Mouse (Mus musculus): Measurements from ENCODE around the gene Dynll1. TPM values are rescaled to one million over a fixed set of nuclear protein-coding genes. Genes with fewer than 3 reads are reported as not detected.

Gene Dynll1
- polyA plus RNA-seq, 1 experiment from 2014 or later = 1,439 TPM

DNA sequence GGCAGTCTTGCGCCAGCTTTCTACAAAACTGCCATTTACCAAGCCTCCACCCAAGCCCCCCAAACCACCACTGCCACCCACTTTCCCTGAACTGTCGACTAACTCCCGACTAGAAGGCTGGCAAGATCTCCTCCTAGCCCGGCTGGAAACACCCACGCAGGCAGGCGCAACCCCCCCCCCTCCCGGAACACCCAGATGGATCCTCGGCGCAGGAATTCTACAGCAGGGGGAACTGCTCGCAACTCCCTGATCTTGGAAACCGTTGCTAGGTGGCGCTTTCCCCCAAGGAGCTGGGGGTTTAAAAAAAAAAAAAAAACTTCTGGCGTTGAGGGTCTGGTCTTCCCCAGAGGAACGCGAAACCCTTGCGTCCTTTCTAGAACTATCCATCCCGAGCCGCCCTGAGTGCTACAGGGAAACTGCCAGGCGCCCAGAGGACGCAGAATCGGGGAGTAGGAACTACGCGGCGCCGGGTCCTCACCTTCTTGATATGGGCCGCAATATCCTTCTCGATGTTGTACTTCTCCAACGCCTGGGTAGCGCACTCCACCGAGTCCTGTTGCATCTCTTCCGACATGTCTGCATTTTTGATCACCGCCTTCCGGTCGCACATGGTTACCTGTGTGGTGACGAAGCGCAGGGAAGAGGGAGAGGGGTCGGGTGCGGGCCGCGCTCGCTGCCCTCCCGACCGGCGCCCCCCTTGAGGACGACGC lies 609 bp downstream of the Dynll1 start:
- Histone ChIP-seq H3K27ac (peak overlapping the region; percentile 96), H3K4me2 (peak overlapping the region; percentile 60), H3K4me3 (peak overlapping the region; percentile 93), H3K9me3 (no peaks in the 10 kb centered on the region), H3K9ac (peak overlapping the region; percentile 95), H3K36me3 (peaks cover 37% of the 10 kb centered on the region), H3K27me3 (no peaks in the 10 kb centered on the region), H3K4me1 (peaks cover 28% of the 10 kb centered on the region)
- WGBS = under 1% methylated on average over 46 of the region's 46 CpGs
- peak; percentile 0 for ATAC-seq (ENCODE audit: borderline replicate concordance, extremely low read depth, low FRiP score, low TSS enrichment)

GRCm38 (mm10) chr5:115296347-115296746 lies 4.5 kb downstream of the Dynll1 start:
- 65% methylated on average over 10 of the region's 10 CpGs for WGBS
- Histone ChIP-seq H3K9me3 (no peaks in the 10 kb centered on the region), H3K36me3 (peaks cover 53% of the 10 kb centered on the region), H3K4me3 (no peak overlapping the region), H3K27ac (no peak overlapping the region), H3K27me3 (no peaks in the 10 kb centered on the region), H3K4me1 (peaks cover 20% of the 10 kb centered on the region), H3K4me2 (no peak overlapping the region), H3K9ac (no peak overlapping the region)
- no peak for ATAC-seq (ENCODE audit: borderline replicate concordance, extremely low read depth, low FRiP score, low TSS enrichment)

GRCm38 (mm10) chr5:115294173-115294572 lies 6.6 kb downstream of the Dynll1 start:
- Histone ChIP-seq H3K9me3 (no peaks in the 10 kb centered on the region), H3K4me3 (no peak overlapping the region), H3K36me3 (peaks cover 64% of the 10 kb centered on the region), H3K4me2 (no peak overlapping the region), H3K27ac (no peak overlapping the region), H3K27me3 (no peaks in the 10 kb centered on the region), H3K4me1 (peaks cover 14% of the 10 kb centered on the region), H3K9ac (no peak overlapping the region)
- 92% methylated on average over 8 of the region's 8 CpGs for WGBS
- ATAC-seq (ENCODE audit: borderline replicate concordance, extremely low read depth, low FRiP score, low TSS enrichment) = no peak

DNA sequence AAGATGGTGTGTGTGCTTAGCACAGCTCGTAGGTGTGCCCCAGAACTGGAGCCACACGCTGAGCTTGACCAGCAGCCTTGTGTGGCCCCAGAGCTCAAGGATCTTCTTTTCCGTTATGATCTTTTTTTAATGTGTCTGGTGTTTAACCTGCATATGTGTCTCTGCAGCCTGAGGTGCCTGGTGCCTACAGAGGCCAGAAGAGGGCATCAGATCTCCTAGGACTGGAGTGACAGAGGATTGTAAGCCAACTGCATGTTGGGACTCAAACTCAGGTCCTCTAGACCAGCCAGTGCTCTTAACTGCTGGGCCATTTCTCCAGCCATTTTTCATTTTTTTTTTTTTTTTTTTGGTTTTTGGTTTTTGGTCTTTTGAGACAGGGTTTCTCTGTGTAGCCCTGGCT lies 16.1 kb downstream of the Dynll1 start:
- Histone ChIP-seq H3K4me3 (no peak overlapping the region), H3K9ac (no peak overlapping the region), H3K36me3 (peaks cover 18% of the 10 kb centered on the region), H3K27me3 (no peaks in the 10 kb centered on the region), H3K4me2 (no peak overlapping the region), H3K27ac (no peak overlapping the region), H3K4me1 (peaks cover 6% of the 10 kb centered on the region; the same call in 1 of the 2 replicates), H3K9me3 (no peaks in the 10 kb centered on the region)
- no peak for ATAC-seq (ENCODE audit: borderline replicate concordance, extremely low read depth, low FRiP score, low TSS enrichment)
- 89% methylated on average over 3 of the region's 3 CpGs for WGBS

- ATAC-seq (ENCODE audit: borderline replicate concordance, extremely low read depth, low FRiP score, low TSS enrichment) = no peak; the same call in 1 of the 2 replicates
- no peaks in the 10 kb centered on the region for H3K27me3 ChIP-seq
- H3K4me3 ChIP-seq = peak overlapping the region; percentile 91
- H3K27ac ChIP-seq = no peak overlapping the region
- peak overlapping the region; percentile 88 for H3K4me2 ChIP-seq
- no peaks in the 10 kb centered on the region for H3K9me3 ChIP-seq
- peaks cover 6% of the 10 kb centered on the region; the same call in 1 of the 2 replicates for H3K4me1 ChIP-seq
- peaks cover 11% of the 10 kb centered on the region; the same call in 1 of the 2 replicates for H3K36me3 ChIP-seq
- 3% methylated on average over 17 of the region's 17 CpGs for WGBS
- H3K9ac ChIP-seq = peak overlapping the region; percentile 82
Measured at GRCm38 (mm10) chr5:115280050-115280687, 20.6 kb downstream of the Dynll1 start.

- Histone ChIP-seq H3K27ac (no peak within 1 kb of the TSS), H3K4me2 (peak within 1 kb of the TSS; percentile 88), H3K9me3 (no peaks in the 10 kb centered on the region), H3K27me3 (no peaks in the 10 kb centered on the region), H3K4me3 (peak within 1 kb of the TSS; percentile 91), H3K4me1 (peaks cover 6% of the 10 kb centered on the region; the same call in 1 of the 2 replicates), H3K9ac (peak within 1 kb of the TSS; percentile 82), H3K36me3 (peaks cover 8% of the 10 kb centered on the region; the same call in 1 of the 2 replicates)
- no peak; the same call in 1 of the 2 replicates for ATAC-seq (ENCODE audit: borderline replicate concordance, extremely low read depth, low FRiP score, low TSS enrichment)
- 3% methylated on average over 45 of the region's 45 CpGs for WGBS
Measured at GRCm38 (mm10) chr5:115279226-115280049, 21.4 kb downstream of the Dynll1 start, which contains the start of gene Coq5. TSS of gene Coq5 (plus strand) at chr5:115279666.

DNA sequence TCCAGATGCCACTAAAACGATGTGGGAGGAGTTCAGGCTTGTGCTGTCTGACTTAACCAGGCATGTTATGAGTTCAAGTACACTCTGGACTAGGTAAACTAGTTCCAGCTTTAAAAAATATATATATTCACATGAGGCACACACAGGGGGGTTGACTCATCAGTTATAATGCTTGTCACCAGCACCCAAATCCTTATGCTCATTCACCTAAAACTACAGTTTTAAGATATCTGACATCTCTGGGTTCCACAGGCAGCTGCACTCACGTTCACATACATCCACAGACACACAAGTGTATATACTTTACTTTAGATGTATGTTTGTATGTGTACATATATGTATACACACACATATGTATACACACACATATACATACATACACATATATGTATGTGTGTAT lies 22.0 kb downstream of the Dynll1 start:
- Histone ChIP-seq H3K27ac (no peak overlapping the region), H3K9ac (no peak overlapping the region), H3K4me2 (no peak overlapping the region), H3K36me3 (peaks cover 2% of the 10 kb centered on the region; the same call in 1 of the 2 replicates), H3K4me3 (no peak overlapping the region), H3K9me3 (no peaks in the 10 kb centered on the region), H3K4me1 (peaks cover 6% of the 10 kb centered on the region; the same call in 1 of the 2 replicates), H3K27me3 (no peaks in the 10 kb centered on the region)
- 49% methylated on average over 2 of the region's 2 CpGs for WGBS
- no peak for ATAC-seq (ENCODE audit: borderline replicate concordance, extremely low read depth, low FRiP score, low TSS enrichment)

GRCm38 (mm10) chr5:115278053-115278452 lies 22.7 kb downstream of the Dynll1 start:
- Histone ChIP-seq H3K9me3 (no peaks in the 10 kb centered on the region), H3K27ac (no peak overlapping the region), H3K4me3 (no peak overlapping the region), H3K9ac (no peak overlapping the region), H3K4me2 (no peak overlapping the region), H3K4me1 (peaks cover 11% of the 10 kb centered on the region; the same call in 1 of the 2 replicates), H3K27me3 (no peaks in the 10 kb centered on the region), H3K36me3 (no peaks in the 10 kb centered on the region)
- no peak for ATAC-seq (ENCODE audit: borderline replicate concordance, extremely low read depth, low FRiP score, low TSS enrichment)
- WGBS = 65% methylated on average over 1 of the region's 1 CpGs

- H3K27me3 ChIP-seq = no peaks in the 10 kb centered on the region
- H3K36me3 ChIP-seq = no peaks in the 10 kb centered on the region
- H3K4me1 ChIP-seq = peaks cover 16% of the 10 kb centered on the region
- no peak overlapping the region for H3K9ac ChIP-seq
- H3K9me3 ChIP-seq = no peaks in the 10 kb centered on the region
- no peak overlapping the region for H3K27ac ChIP-seq
- no peak for ATAC-seq (ENCODE audit: borderline replicate concordance, extremely low read depth, low FRiP score, low TSS enrichment)
- H3K4me2 ChIP-seq = no peak overlapping the region
- no peak overlapping the region for H3K4me3 ChIP-seq
- WGBS = 30% methylated on average over 14 of the region's 14 CpGs
Measured at GRCm38 (mm10) chr5:115275998-115276397, 24.8 kb downstream of the Dynll1 start.

DNA sequence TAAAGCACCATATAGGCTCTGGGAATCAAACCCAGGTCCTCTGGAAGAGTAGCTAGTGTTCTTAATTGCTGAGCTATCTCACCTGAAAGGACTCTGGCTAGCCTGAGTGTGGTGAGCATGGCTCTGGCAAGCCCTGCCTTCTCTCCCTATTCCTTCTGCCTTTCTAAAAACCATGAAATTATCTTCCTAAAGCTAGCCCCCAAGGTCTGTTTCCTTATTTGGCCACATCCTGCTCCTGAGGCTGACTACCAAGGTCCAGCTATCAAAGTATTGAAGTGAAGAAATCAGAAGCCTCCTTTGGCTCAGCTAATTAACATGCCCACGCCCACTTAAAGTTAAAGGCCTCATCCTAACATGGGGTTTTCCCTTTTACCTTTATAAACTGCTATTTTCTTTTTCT lies 26.0 kb downstream of the Dynll1 start:
- Histone ChIP-seq H3K36me3 (0 out of 2 replicates have a peak, but pooled peaks cover 5% of the 10 kb centered on the region), H3K4me3 (no peak overlapping the region), H3K27me3 (no peaks in the 10 kb centered on the region), H3K9me3 (no peaks in the 10 kb centered on the region), H3K27ac (no peak overlapping the region), H3K4me2 (no peak overlapping the region), H3K4me1 (peaks cover 23% of the 10 kb centered on the region), H3K9ac (no peak overlapping the region)
- WGBS = 80% methylated on average over 1 of the region's 1 CpGs
- ATAC-seq (ENCODE audit: borderline replicate concordance, extremely low read depth, low FRiP score, low TSS enrichment) = no peak

DNA sequence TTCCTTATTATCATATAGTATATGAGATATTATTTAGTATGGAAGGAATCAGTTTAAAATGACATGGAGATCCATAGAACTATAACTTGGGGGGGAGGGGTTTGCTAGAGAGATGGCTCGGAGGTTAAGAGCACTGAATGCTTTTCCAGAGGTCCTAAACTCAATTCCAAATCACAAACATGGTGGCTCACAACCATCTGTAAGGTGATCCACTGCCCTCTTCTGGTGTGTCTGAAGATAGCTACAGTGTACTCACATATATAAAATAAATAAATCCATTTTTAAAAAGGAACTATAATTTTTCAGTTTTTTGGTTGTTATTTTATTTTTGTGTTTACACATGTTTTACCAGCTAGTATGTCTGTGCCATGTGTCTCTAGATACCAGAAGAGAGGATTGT lies 26.4 kb downstream of the Dynll1 start:
- Histone ChIP-seq H3K9me3 (no peaks in the 10 kb centered on the region), H3K27ac (no peak overlapping the region), H3K4me1 (peaks cover 27% of the 10 kb centered on the region), H3K27me3 (no peaks in the 10 kb centered on the region), H3K4me2 (no peak overlapping the region), H3K36me3 (0 out of 2 replicates have a peak, but pooled peaks cover 9% of the 10 kb centered on the region), H3K4me3 (no peak overlapping the region), H3K9ac (no peak overlapping the region)
- no peak for ATAC-seq (ENCODE audit: borderline replicate concordance, extremely low read depth, low FRiP score, low TSS enrichment)
- WGBS = 74% methylated on average over 1 of the region's 1 CpGs
